Mouse (Mus musculus) brain, embryonic 14.5 days (tissue): Measurements from ENCODE around the gene Trio.

Experiments used
- CTCF ChIP-seq: fragments of 200-500 bp; IDR thresholded peaks from 2 replicates; pipeline ENCODE4 v1.5.1; 2012; ENCODE audit warnings: inconsistent platforms, mild to moderate bottlenecking, moderate library complexity, borderline replicate concordance; ENCODE audit not compliant: insufficient read depth, insufficient read length; ENCODE audit errors: extremely low read depth
- POLR2A ChIP-seq: fragments of 200-500 bp; IDR thresholded peaks from 2 replicates; pipeline ENCODE4 v1.6.1; 2012; ENCODE audit warnings: mild to moderate bottlenecking, inconsistent platforms, borderline replicate concordance; ENCODE audit not compliant: poor library complexity, insufficient read depth, insufficient read length, severe bottlenecking; ENCODE audit errors: extremely low read depth

DNA sequence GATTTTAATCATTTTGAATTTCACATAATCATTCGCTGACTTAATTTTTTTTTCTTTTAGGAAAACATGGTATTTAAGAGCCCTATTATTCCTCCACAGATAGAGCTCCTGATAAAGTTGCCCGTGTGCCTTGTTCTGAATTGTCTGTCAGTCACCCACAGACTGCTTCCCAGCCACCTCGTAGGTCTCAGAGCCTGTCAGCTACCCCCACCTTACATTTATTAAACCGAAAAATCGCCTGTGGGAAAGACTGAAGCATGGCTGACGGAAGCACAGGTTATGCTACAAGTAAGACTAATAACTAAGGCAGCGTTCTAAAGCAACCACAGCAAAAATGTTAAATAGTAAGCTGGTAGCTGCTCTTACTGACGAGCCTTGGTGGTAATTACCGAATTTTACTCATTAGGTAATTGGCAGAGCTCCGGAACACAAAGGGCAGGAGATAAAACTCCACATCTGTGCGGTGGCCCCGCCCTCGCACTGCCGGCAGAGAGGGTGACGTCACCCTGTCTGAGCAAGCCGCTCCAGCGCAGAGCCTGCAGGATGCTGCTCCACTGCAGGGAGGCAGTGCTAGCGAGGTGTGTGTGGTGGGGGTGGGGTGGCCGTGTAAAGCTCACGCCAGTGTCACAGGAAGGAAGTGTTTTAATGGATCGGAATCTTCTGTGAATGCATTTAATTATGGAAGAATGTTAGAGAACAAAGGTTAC, 102.2 kb downstream of the Trio start:
- TF ChIP-seq CTCF (no peak), POLR2A (no peak)
